Mouse (Mus musculus): ENCODE data around the gene Cadm2. TPM values are rescaled to one million over a fixed set of nuclear protein-coding genes. Genes with fewer than 3 reads are reported as not detected.

The Cadm2 gene
- polyA plus RNA-seq, 1 experiment, result not detected

- H3K36me3 ChIP-seq (ENCODE audit: control insufficient read depth), result no peaks in the 10 kb centered on the region
- no peaks in the 10 kb centered on the region for H3K27me3 ChIP-seq (ENCODE audit: control insufficient read depth)
- no peak overlapping the region for H3K4me3 ChIP-seq (replicated peaks)
- no peaks in the 10 kb centered on the region for H3K4me1 ChIP-seq (ENCODE audit: control insufficient read depth)
- TF ChIP-seq GATA1 (IDR thresholded peaks at IDR 0.05; ENCODE audit: low read length) (no peak), TAL1 (IDR thresholded peaks at IDR 0.05; ENCODE audit: low read length) (no peak)
- H3K9me3 ChIP-seq (ENCODE audit: control insufficient read depth, low read length), result 0 out of 2 replicates have a peak, but pooled peaks cover 3% of the 10 kb centered on the region
These were observed 795.8 kb downstream of the Cadm2 start for GRCm38 (mm10) chr16:66824866-66825265.

GRCm38 (mm10) chr16:66811495-66811894, 809.2 kb downstream of the Cadm2 start:
- no peak overlapping the region for H3K4me3 ChIP-seq (replicated peaks)
- H3K9me3 ChIP-seq (ENCODE audit: control insufficient read depth, low read length), result no peaks in the 10 kb centered on the region
- H3K27me3 ChIP-seq (ENCODE audit: control insufficient read depth), result no peaks in the 10 kb centered on the region
- H3K36me3 ChIP-seq (ENCODE audit: control insufficient read depth), result no peaks in the 10 kb centered on the region
- no peak for TF ChIP-seq GATA1 (IDR thresholded peaks at IDR 0.05; ENCODE audit: low read length)
- TF ChIP-seq TAL1 (IDR thresholded peaks at IDR 0.05; ENCODE audit: low read length), result no peak
- no peaks in the 10 kb centered on the region for H3K4me1 ChIP-seq (ENCODE audit: control insufficient read depth)

GRCm38 (mm10) chr16:66798204-66798603, 822.5 kb downstream of the Cadm2 start:
- no peak overlapping the region for H3K4me3 ChIP-seq (replicated peaks)
- H3K27me3 ChIP-seq (ENCODE audit: control insufficient read depth), result no peaks in the 10 kb centered on the region
- H3K4me1 ChIP-seq (ENCODE audit: control insufficient read depth), result no peaks in the 10 kb centered on the region
- TF ChIP-seq GATA1 (IDR thresholded peaks at IDR 0.05; ENCODE audit: low read length), result no peak
- no peak for TF ChIP-seq TAL1 (IDR thresholded peaks at IDR 0.05; ENCODE audit: low read length)
- H3K36me3 ChIP-seq (ENCODE audit: control insufficient read depth), result no peaks in the 10 kb centered on the region
- H3K9me3 ChIP-seq (ENCODE audit: control insufficient read depth, low read length), result no peaks in the 10 kb centered on the region

- Histone ChIP-seq H3K27me3 (ENCODE audit: control insufficient read depth) (no peaks in the 10 kb centered on the region), H3K4me3 (replicated peaks) (no peak overlapping the region), H3K36me3 (ENCODE audit: control insufficient read depth) (no peaks in the 10 kb centered on the region), H3K4me1 (ENCODE audit: control insufficient read depth) (no peaks in the 10 kb centered on the region), H3K9me3 (ENCODE audit: control insufficient read depth, low read length) (no peaks in the 10 kb centered on the region)
- no peak for TF ChIP-seq TAL1 (IDR thresholded peaks at IDR 0.05; ENCODE audit: low read length)
- no peak for TF ChIP-seq GATA1 (IDR thresholded peaks at IDR 0.05; ENCODE audit: low read length)
These were observed 827.6 kb downstream of the Cadm2 start for GRCm38 (mm10) chr16:66793067-66793466.

GRCm38 (mm10) chr16:66771883-66772282, 848.8 kb downstream of the Cadm2 start:
- H3K4me3 ChIP-seq (replicated peaks), result no peak overlapping the region
- no peaks in the 10 kb centered on the region for H3K9me3 ChIP-seq (ENCODE audit: control insufficient read depth, low read length)
- H3K36me3 ChIP-seq (ENCODE audit: control insufficient read depth), result no peaks in the 10 kb centered on the region
- H3K4me1 ChIP-seq (ENCODE audit: control insufficient read depth), result no peaks in the 10 kb centered on the region
- H3K27me3 ChIP-seq (ENCODE audit: control insufficient read depth), result no peaks in the 10 kb centered on the region
- TF ChIP-seq TAL1 (IDR thresholded peaks at IDR 0.05; ENCODE audit: low read length) (no peak), GATA1 (IDR thresholded peaks at IDR 0.05; ENCODE audit: low read length) (no peak)

GRCm38 (mm10) chr16:66769545-66769944, 851.2 kb downstream of the Cadm2 start:
- TF ChIP-seq TAL1 (IDR thresholded peaks at IDR 0.05; ENCODE audit: low read length) (no peak), GATA1 (IDR thresholded peaks at IDR 0.05; ENCODE audit: low read length) (no peak)
- Histone ChIP-seq H3K36me3 (ENCODE audit: control insufficient read depth) (no peaks in the 10 kb centered on the region), H3K4me3 (replicated peaks) (no peak overlapping the region), H3K4me1 (ENCODE audit: control insufficient read depth) (no peaks in the 10 kb centered on the region), H3K9me3 (ENCODE audit: control insufficient read depth, low read length) (no peaks in the 10 kb centered on the region), H3K27me3 (ENCODE audit: control insufficient read depth) (no peaks in the 10 kb centered on the region)

GRCm38 (mm10) chr16:66768684-66769389, 851.9 kb downstream of the Cadm2 start:
- TF ChIP-seq GATA1 (IDR thresholded peaks at IDR 0.05; ENCODE audit: low read length) (no peak), TAL1 (IDR thresholded peaks at IDR 0.05; ENCODE audit: low read length) (no peak)
- Histone ChIP-seq H3K36me3 (ENCODE audit: control insufficient read depth) (no peaks in the 10 kb centered on the region), H3K4me1 (ENCODE audit: control insufficient read depth) (no peaks in the 10 kb centered on the region), H3K4me3 (replicated peaks) (no peak overlapping the region), H3K9me3 (ENCODE audit: control insufficient read depth, low read length) (no peaks in the 10 kb centered on the region), H3K27me3 (ENCODE audit: control insufficient read depth) (no peaks in the 10 kb centered on the region)

GRCm38 (mm10) chr16:66761546-66762473, 858.9 kb downstream of the Cadm2 start:
- Histone ChIP-seq H3K4me3 (replicated peaks) (no peak overlapping the region), H3K4me1 (ENCODE audit: control insufficient read depth) (no peaks in the 10 kb centered on the region), H3K27me3 (ENCODE audit: control insufficient read depth) (no peaks in the 10 kb centered on the region), H3K9me3 (ENCODE audit: control insufficient read depth, low read length) (no peaks in the 10 kb centered on the region), H3K36me3 (ENCODE audit: control insufficient read depth) (no peaks in the 10 kb centered on the region)
- no peak for TF ChIP-seq GATA1 (IDR thresholded peaks at IDR 0.05; ENCODE audit: low read length)
- TF ChIP-seq TAL1 (IDR thresholded peaks at IDR 0.05; ENCODE audit: low read length), result no peak

- Histone ChIP-seq H3K4me3 (replicated peaks) (no peak overlapping the region), H3K9me3 (ENCODE audit: control insufficient read depth, low read length) (peaks cover 3% of the 10 kb centered on the region; the same call in 1 of the 2 replicates), H3K27me3 (ENCODE audit: control insufficient read depth) (no peaks in the 10 kb centered on the region), H3K36me3 (ENCODE audit: control insufficient read depth) (no peaks in the 10 kb centered on the region), H3K4me1 (ENCODE audit: control insufficient read depth) (no peaks in the 10 kb centered on the region)
- TF ChIP-seq GATA1 (IDR thresholded peaks at IDR 0.05; ENCODE audit: low read length), result no peak
- TF ChIP-seq TAL1 (IDR thresholded peaks at IDR 0.05; ENCODE audit: low read length), result no peak
These were observed 872.2 kb downstream of the Cadm2 start for GRCm38 (mm10) chr16:66748533-66748932.
